Mouse (Mus musculus): Measurements from ENCODE around the gene Clybl.

DNA sequence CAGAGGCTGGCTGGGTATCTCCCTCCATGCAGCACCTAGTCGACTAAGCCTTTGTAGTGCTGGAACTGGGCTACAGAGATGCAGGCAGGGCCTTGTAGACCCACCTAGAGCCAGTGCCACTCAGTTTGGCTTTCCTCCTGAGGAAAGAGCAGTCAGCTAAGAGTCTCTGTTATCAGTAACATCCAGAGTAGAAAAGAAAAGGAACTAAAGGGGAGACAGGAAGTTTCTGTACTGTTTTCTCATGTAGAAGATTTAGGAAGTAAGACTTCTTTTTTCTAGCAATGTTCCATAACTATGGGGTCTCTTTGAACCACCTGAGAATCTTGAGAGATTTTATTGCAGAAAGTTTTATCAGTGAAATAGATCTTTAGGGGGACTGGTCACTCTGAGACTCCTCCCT, 36.1 kb upstream of the Clybl start:
- TF ChIP-seq POLR2A (IDR thresholded peaks at IDR 0.05; ENCODE audit: extremely low read depth, insufficient read depth, low read length) (no peak), CTCF (IDR thresholded peaks at IDR 0.05; ENCODE audit: extremely low read depth, insufficient read depth, low read length) (no peak)

Measured in cortical plate, adult 2 months (tissue).